8 mouse cellular contexts compared by ENCODE assay signal in genomic region chr10:91180761-91181460, GRCm38 (mm10). TPM values are rescaled to one million over a fixed set of nuclear protein-coding genes. Genes with fewer than 3 reads are reported as not detected.
DNase-seq lines count a peak whose midpoint lies in the region; ATAC-seq and TF ChIP-seq lines count a peak whose summit lies in the region.

TSS of gene Tmpo (minus strand) at chr10:91181315.

- H3K36me3 ChIP-seq in kidney, embryonic 15.5 days: no peaks in the 10 kb centered on the region
- no peaks in the 10 kb centered on the region for H3K36me3 ChIP-seq in forebrain, embryonic 16.5 days (ENCODE audit: control insufficient read depth, insufficient read depth)
- H3K36me3 ChIP-seq in hindbrain, embryonic 13.5 days: no peaks in the 10 kb centered on the region
- H3K36me3 ChIP-seq in liver, embryonic 15.5 days (replicated peaks): no peaks in the 10 kb centered on the region

- CTCF ChIA-PET in Patski (lab: Charles Lee): interaction anchor here (1.2 to 10.2 kb wide), 3 partner anchors 11 to 19 kb away, joined by 4 to 80 read pairs (median 7); no protein-coding TSS in a partner anchor

- whole genome bisulfite sequencing in kidney, embryonic 15.5 days: 6% methylated on average over 18 of the region's 18 CpGs
- WGBS in forebrain, embryonic 16.5 days: 9% methylated on average over 18 of the region's 18 CpGs
- 13% methylated on average over 18 of the region's 18 CpGs for WGBS in hindbrain, embryonic 13.5 days
- 8% methylated on average over 18 of the region's 18 CpGs for WGBS in liver, embryonic 15.5 days (ENCODE audit: insufficient replicate concordance)

- DNase-seq in kidney, postnatal 10 days: no peak
- DNase-seq in Patski (ENCODE audit: low read depth, low spot score): no peak
- no peak for DNase-seq in urinary bladder, postnatal 36 days (ENCODE audit: low spot score in 2 of 2)
- no peak for DNase-seq in right cerebral cortex, postnatal 25 days

- peak within 1 kb of the TSS; percentile 55 for H3K9ac ChIP-seq in kidney, embryonic 15.5 days
- H3K9ac ChIP-seq in forebrain, embryonic 16.5 days (replicated peaks; ENCODE audit: low read depth, low read length): peak within 1 kb of the TSS; percentile 76
- peak within 1 kb of the TSS; percentile 76 for H3K9ac ChIP-seq in hindbrain, embryonic 13.5 days
- peak within 1 kb of the TSS; percentile 70 for H3K9ac ChIP-seq in liver, embryonic 15.5 days

- H3K27ac ChIP-seq in kidney, embryonic 15.5 days: peak within 1 kb of the TSS; percentile 100
- peak within 1 kb of the TSS; percentile 99 for H3K27ac ChIP-seq in forebrain, embryonic 16.5 days (ENCODE audit: low read length)
- H3K27ac ChIP-seq in hindbrain, embryonic 13.5 days: peak within 1 kb of the TSS; percentile 99
- H3K27ac ChIP-seq in liver, embryonic 15.5 days (replicated peaks): peak within 1 kb of the TSS; percentile 99

- H3K4me3 ChIP-seq in kidney, embryonic 15.5 days (replicated peaks): peak within 1 kb of the TSS; percentile 56
- H3K4me3 ChIP-seq in forebrain, embryonic 16.5 days (replicated peaks; ENCODE audit: low read length): peak within 1 kb of the TSS; percentile 71
- peak within 1 kb of the TSS; percentile 54 for H3K4me3 ChIP-seq in hindbrain, embryonic 13.5 days
- H3K4me3 ChIP-seq in liver, embryonic 15.5 days (replicated peaks): peak within 1 kb of the TSS; percentile 68

- ATAC-seq in kidney, embryonic 15.5 days (replicated peaks; ENCODE audit: low FRiP score): no peak
- ATAC-seq in Patski: no peak
- ATAC-seq in forebrain, embryonic 16.5 days: peak; percentile 2; the same call in 1 of the 2 replicates
- peak; percentile 4; the same call in 1 of the 2 replicates for ATAC-seq in hindbrain, embryonic 13.5 days (ENCODE audit: low FRiP score)
- ATAC-seq in liver, embryonic 15.5 days (ENCODE audit: insufficient read depth): no peak

- peaks cover 28% of the 10 kb centered on the region for H3K4me1 ChIP-seq in kidney, embryonic 15.5 days
- peaks cover 15% of the 10 kb centered on the region for H3K4me1 ChIP-seq in forebrain, embryonic 16.5 days (replicated peaks; ENCODE audit: control insufficient read depth, insufficient read depth, low read length)
- H3K4me1 ChIP-seq in hindbrain, embryonic 13.5 days (replicated peaks): peaks cover 22% of the 10 kb centered on the region
- H3K4me1 ChIP-seq in liver, embryonic 15.5 days (replicated peaks): peaks cover 65% of the 10 kb centered on the region

- POLR2A ChIA-PET in Patski (lab: Charles Lee): interaction anchor here (2.1 kb wide), 1 partner anchor 9 kb away, joined by 12 read pairs; no protein-coding TSS in a partner anchor

- no peaks in the 10 kb centered on the region for H3K9me3 ChIP-seq in kidney, embryonic 15.5 days (replicated peaks)
- no peaks in the 10 kb centered on the region for H3K9me3 ChIP-seq in forebrain, embryonic 16.5 days (ENCODE audit: control insufficient read depth, low read length)
- no peaks in the 10 kb centered on the region for H3K9me3 ChIP-seq in hindbrain, embryonic 13.5 days
- no peaks in the 10 kb centered on the region for H3K9me3 ChIP-seq in liver, embryonic 15.5 days (replicated peaks)

- TF ChIP-seq CTCF in Patski (IDR thresholded peaks at IDR 0.05): no peak

- in situ Hi-C loops in Patski (cut with MboI; ENCODE audit: low pct_unique_long_range_greater_than_20kb): loop anchor here (25.0 kb wide), 1 partner anchor 2006 kb away; no protein-coding TSS in a partner anchor

- peak within 1 kb of the TSS; percentile 60 for H3K4me2 ChIP-seq in kidney, embryonic 15.5 days
- peak within 1 kb of the TSS; percentile 49 for H3K4me2 ChIP-seq in forebrain, embryonic 16.5 days (ENCODE audit: low read length)
- peak within 1 kb of the TSS; percentile 59 for H3K4me2 ChIP-seq in hindbrain, embryonic 13.5 days
- H3K4me2 ChIP-seq in liver, embryonic 15.5 days: peak within 1 kb of the TSS; percentile 77

- H3K27me3 ChIP-seq in kidney, embryonic 15.5 days: no peaks in the 10 kb centered on the region
- H3K27me3 ChIP-seq in Patski: no peaks in the 10 kb centered on the region
- no peaks in the 10 kb centered on the region for H3K27me3 ChIP-seq in forebrain, embryonic 16.5 days (replicated peaks; ENCODE audit: control insufficient read depth, insufficient read depth, low read length)
- no peaks in the 10 kb centered on the region for H3K27me3 ChIP-seq in hindbrain, embryonic 13.5 days
- no peaks in the 10 kb centered on the region for H3K27me3 ChIP-seq in liver, embryonic 15.5 days

RNA-seq across cellular contexts. Expression of gene Tmpo, which starts in this region (rescaled TPM):
- 228 and 250 TPM in 2 replicates for polyA plus RNA-seq in kidney, embryonic 15.5 days (2015; fragmentation: Nextera tagmentation; extraction: Ambion mirVana)
- 160 TPM for polyA plus RNA-seq in Patski (2021)
- 139 and 173 TPM in 2 replicates for polyA plus RNA-seq in forebrain, embryonic 16.5 days (2015; fragmentation: Nextera tagmentation; extraction: Ambion mirVana)
- polyA plus RNA-seq in hindbrain, embryonic 13.5 days (2015; fragmentation: Nextera tagmentation; extraction: Ambion mirVana): 123 and 129 TPM in 2 replicates
- polyA plus RNA-seq in liver, embryonic 15.5 days (2015; fragmentation: Nextera tagmentation; extraction: Ambion mirVana): 127 and 130 TPM in 2 replicates

Comparison
In these comparisons a context has a peak if more than half of its experiments do, and no peak if none do; other contexts are left out.
1. ATAC-seq: peak in forebrain, embryonic 16.5 days (single experiment) and hindbrain, embryonic 13.5 days (single experiment); none in kidney, embryonic 15.5 days (single experiment), Patski (single experiment) and liver, embryonic 15.5 days (single experiment).
2. Peak in every context shown above with its lines, with median percentiles within 50 percentile points of each other: H3K27ac ChIP-seq, H3K4me2 ChIP-seq, H3K4me3 ChIP-seq and H3K9ac ChIP-seq.